Mouse (Mus musculus): ENCODE results near the gene Slc24a4. TPM values are rescaled to one million over a fixed set of nuclear protein-coding genes. Genes with fewer than 3 reads are reported as not detected.

Slc24a4 gene
- total and polyA plus RNA-seq, 3 experiments = 0.50 to 1.3 (median 0.98) TPM

DNA sequence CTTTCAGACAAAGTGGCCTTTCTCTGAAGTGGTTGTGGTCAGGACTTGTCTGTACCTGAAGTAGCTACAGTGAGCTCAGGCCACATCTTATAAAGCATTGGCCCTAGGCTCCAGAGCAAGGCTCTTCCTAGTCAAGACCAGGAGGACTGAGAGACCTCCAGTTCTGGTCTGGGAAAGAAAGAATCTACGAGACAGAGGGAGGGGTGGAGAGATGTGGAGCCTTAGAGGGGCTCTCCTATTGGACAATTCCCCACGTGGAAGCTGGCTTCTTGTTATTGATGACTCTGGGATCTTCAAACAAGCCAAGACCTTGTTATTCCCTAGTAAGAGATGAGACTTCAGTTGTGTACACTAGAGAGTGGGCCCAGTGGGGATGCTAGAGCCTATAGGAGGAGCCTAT, 160.3 kb downstream of the Slc24a4 start:
- no peak for DNase-seq
- intact Hi-C loops (cut with DNase I) = no loop called here
- Histone ChIP-seq H3K36me3 (ENCODE audit: control insufficient read depth, insufficient read depth, low read length) (peaks cover 2% of the 10 kb centered on the region), H3K4me3 (no peak overlapping the region), H3K27ac (no peak overlapping the region), H3K4me1 (ENCODE audit: control insufficient read depth, insufficient read depth, low read length) (peaks cover 28% of the 10 kb centered on the region), H3K79me2 (replicated peaks; ENCODE audit: control insufficient read depth, insufficient read depth, low read length) (peaks cover 3% of the 10 kb centered on the region; the same call in 1 of the 2 replicates), H3K9ac (ENCODE audit: low read depth, low read length) (no peak overlapping the region), H3K27me3 (ENCODE audit: control insufficient read depth, insufficient read depth, low read length) (no peaks in the 10 kb centered on the region)
- TF ChIP-seq EP300 (IDR thresholded peaks at IDR 0.05; ENCODE audit: insufficient read depth, low read depth, low read length) (no peak), POLR2A (IDR thresholded peaks at IDR 0.05; ENCODE audit: insufficient read depth, low read depth, low read length) (no peak), CTCF (IDR thresholded peaks at IDR 0.05) (no peak)
- WGBS = 63% methylated on average over 2 of the region's 2 CpGs

DNA sequence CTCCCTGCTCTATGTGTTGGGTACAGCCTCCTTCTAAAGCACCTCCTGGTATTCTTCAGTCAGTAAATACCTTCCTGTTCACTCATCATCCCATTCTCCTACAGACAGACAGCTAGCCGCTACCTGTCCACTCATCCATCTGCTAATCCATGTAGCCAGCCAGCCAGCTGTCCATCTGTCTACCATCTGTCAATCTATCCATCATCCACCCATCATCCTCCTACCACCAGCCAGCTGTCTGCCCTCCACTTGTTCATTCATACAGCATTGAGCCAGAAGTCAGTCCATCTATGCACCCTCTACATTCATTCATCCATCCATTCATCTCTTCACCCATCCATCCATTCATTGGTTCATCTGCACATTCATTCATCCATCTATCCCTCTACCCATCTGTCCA, 161.0 kb downstream of the Slc24a4 start:
- intact Hi-C loops (cut with DNase I) = no loop called here
- Histone ChIP-seq H3K36me3 (ENCODE audit: control insufficient read depth, insufficient read depth, low read length) (peaks cover 2% of the 10 kb centered on the region), H3K4me3 (no peak overlapping the region), H3K4me1 (ENCODE audit: control insufficient read depth, insufficient read depth, low read length) (peaks cover 32% of the 10 kb centered on the region), H3K79me2 (replicated peaks; ENCODE audit: control insufficient read depth, insufficient read depth, low read length) (peaks cover 5% of the 10 kb centered on the region; the same call in 1 of the 2 replicates), H3K9ac (ENCODE audit: low read depth, low read length) (no peak overlapping the region), H3K27me3 (ENCODE audit: control insufficient read depth, insufficient read depth, low read length) (no peaks in the 10 kb centered on the region), H3K27ac (no peak overlapping the region)
- DNase-seq = no peak
- 96% methylated on average over 1 of the region's 1 CpGs for WGBS
- TF ChIP-seq CTCF (IDR thresholded peaks at IDR 0.05) = no peak
- no peak for TF ChIP-seq POLR2A (IDR thresholded peaks at IDR 0.05; ENCODE audit: insufficient read depth, low read depth, low read length)
- TF ChIP-seq EP300 (IDR thresholded peaks at IDR 0.05; ENCODE audit: insufficient read depth, low read depth, low read length) = no peak

DNA sequence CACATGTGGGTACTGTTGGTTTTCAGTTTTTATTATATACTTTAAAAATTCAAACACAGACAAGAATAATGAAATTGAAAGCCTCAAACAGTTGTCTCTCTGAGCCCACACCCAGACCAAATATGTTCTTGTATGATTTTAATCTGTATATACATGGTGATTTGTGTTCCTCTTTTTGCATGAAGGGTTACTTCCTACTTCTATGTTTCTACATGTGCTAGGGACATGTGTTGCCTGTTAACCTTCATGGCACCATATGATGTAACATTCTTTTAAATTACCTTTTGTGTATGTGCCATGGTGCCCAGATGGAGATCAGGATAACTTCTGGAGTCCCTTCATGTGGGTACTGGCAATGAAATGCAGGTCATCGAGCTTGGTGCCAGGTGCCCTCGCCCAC, 162.1 kb downstream of the Slc24a4 start:
- Histone ChIP-seq H3K9ac (ENCODE audit: low read depth, low read length) (no peak overlapping the region), H3K4me3 (no peak overlapping the region), H3K27ac (no peak overlapping the region), H3K36me3 (ENCODE audit: control insufficient read depth, insufficient read depth, low read length) (peaks cover 2% of the 10 kb centered on the region), H3K27me3 (ENCODE audit: control insufficient read depth, insufficient read depth, low read length) (no peaks in the 10 kb centered on the region), H3K4me1 (ENCODE audit: control insufficient read depth, insufficient read depth, low read length) (peaks cover 41% of the 10 kb centered on the region), H3K79me2 (replicated peaks; ENCODE audit: control insufficient read depth, insufficient read depth, low read length) (peaks cover 5% of the 10 kb centered on the region; the same call in 1 of the 2 replicates)
- TF ChIP-seq POLR2A (IDR thresholded peaks at IDR 0.05; ENCODE audit: insufficient read depth, low read depth, low read length) = no peak
- TF ChIP-seq CTCF (IDR thresholded peaks at IDR 0.05) = no peak
- TF ChIP-seq EP300 (IDR thresholded peaks at IDR 0.05; ENCODE audit: insufficient read depth, low read depth, low read length) = no peak
- no peak for DNase-seq
- 96% methylated on average over 2 of the region's 2 CpGs for WGBS
- intact Hi-C loops (cut with DNase I) = no loop called here

DNA sequence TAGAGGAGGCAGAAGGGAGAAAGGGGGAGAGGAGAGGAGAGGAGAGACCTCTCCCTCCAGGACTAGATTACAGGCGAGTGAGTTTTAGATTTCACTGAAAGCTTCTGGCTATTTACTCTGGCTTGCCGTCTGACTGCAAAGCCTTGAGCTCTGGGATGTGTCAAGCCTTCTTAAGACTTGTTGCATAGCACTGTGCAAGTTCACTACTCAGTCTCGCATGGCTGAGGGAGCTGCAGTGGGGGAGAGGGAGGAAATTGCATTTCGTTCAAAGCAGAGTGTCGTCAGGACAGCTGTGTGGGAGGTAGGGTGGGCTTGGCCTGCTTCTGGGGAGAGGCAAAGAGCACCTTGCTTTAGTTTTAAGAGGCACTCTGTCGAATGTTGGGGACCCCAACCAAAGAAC, 163.2 kb downstream of the Slc24a4 start:
- TF ChIP-seq CTCF (IDR thresholded peaks at IDR 0.05) = no peak
- no peak for TF ChIP-seq EP300 (IDR thresholded peaks at IDR 0.05; ENCODE audit: insufficient read depth, low read depth, low read length)
- TF ChIP-seq POLR2A (IDR thresholded peaks at IDR 0.05; ENCODE audit: insufficient read depth, low read depth, low read length) = no peak
- Histone ChIP-seq H3K79me2 (replicated peaks; ENCODE audit: control insufficient read depth, insufficient read depth, low read length) (peaks cover 8% of the 10 kb centered on the region; the same call in 1 of the 2 replicates), H3K4me1 (ENCODE audit: control insufficient read depth, insufficient read depth, low read length) (peaks cover 34% of the 10 kb centered on the region), H3K4me3 (no peak overlapping the region), H3K27me3 (ENCODE audit: control insufficient read depth, insufficient read depth, low read length) (no peaks in the 10 kb centered on the region), H3K9ac (ENCODE audit: low read depth, low read length) (no peak overlapping the region), H3K36me3 (ENCODE audit: control insufficient read depth, insufficient read depth, low read length) (no peaks in the 10 kb centered on the region; the same call in 1 of the 2 replicates), H3K27ac (no peak overlapping the region)
- intact Hi-C loops (cut with DNase I) = no loop called here
- 30% methylated on average over 6 of the region's 6 CpGs for WGBS
- no peak for DNase-seq

DNA sequence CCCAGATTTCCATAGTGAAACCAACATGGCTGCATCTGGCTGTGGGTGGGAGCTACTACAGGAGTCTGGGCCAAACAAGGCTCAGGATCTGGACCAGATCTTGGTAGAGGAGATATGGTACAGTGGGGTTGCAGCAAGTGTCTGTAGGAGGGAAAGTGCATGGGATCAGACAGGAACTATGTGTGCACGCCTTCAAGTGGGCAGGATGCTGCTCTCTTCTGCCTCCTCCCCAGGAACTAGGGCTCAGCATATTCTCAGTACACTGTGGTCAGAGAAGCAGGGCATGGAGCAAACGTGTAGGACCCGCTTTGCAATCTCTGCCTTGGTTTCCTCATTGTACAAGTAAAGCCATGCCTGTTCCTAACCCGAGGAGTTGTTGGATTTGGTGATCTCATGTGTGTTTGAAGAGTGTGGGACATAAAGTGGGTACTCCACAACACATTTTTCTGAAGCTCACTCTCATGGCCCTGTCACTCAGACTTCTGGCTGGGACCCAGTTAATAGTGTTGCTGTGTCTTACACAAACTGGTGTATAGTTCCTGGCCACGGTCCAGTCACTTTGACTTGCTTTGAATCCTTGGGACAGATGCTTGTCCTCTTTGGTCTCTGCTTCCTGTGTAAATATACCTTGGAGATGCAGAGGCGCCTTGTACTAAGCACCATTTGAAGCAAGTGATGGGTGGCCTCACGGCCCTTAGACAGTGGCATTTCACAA, 164.1 kb downstream of the Slc24a4 start:
- no peak overlapping the region for H3K9ac ChIP-seq (ENCODE audit: low read depth, low read length)
- H3K27me3 ChIP-seq (ENCODE audit: control insufficient read depth, insufficient read depth, low read length) = no peaks in the 10 kb centered on the region
- no peaks in the 10 kb centered on the region; the same call in 1 of the 2 replicates for H3K36me3 ChIP-seq (ENCODE audit: control insufficient read depth, insufficient read depth, low read length)
- DNase-seq = no peak
- 55% methylated on average over 7 of the region's 7 CpGs for WGBS
- no peak overlapping the region for H3K4me3 ChIP-seq
- H3K27ac ChIP-seq = no peak overlapping the region
- peaks cover 8% of the 10 kb centered on the region; the same call in 1 of the 2 replicates for H3K79me2 ChIP-seq (replicated peaks; ENCODE audit: control insufficient read depth, insufficient read depth, low read length)
- peaks cover 36% of the 10 kb centered on the region for H3K4me1 ChIP-seq (ENCODE audit: control insufficient read depth, insufficient read depth, low read length)
- intact Hi-C loops (cut with DNase I) = no loop called here
- TF ChIP-seq POLR2A (IDR thresholded peaks at IDR 0.05; ENCODE audit: insufficient read depth, low read depth, low read length) = no peak
- no peak for TF ChIP-seq EP300 (IDR thresholded peaks at IDR 0.05; ENCODE audit: insufficient read depth, low read depth, low read length)
- no peak for TF ChIP-seq CTCF (IDR thresholded peaks at IDR 0.05)

DNA sequence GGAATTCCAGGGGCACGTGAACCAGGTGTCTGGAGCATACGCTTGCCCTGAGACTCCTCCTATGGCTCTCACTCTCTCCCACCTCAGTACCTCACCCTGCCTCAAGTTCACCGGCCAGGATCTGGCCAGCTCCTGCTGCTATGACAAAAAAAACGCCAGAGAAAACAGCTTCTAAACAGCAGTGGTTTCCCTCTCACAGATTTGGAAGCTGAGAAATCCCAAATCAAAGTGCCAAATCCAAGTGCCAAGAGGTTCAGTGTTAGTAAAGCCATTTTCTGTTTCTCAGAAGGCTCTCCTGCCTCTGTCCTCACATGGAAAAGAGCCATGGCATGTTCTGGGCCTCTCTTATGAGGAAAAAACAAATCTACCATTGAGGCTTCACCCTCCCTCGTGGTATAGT, 166.1 kb downstream of the Slc24a4 start:
- Histone ChIP-seq H3K9ac (ENCODE audit: low read depth, low read length) (no peak overlapping the region), H3K4me3 (no peak overlapping the region), H3K36me3 (ENCODE audit: control insufficient read depth, insufficient read depth, low read length) (no peaks in the 10 kb centered on the region), H3K27ac (peak overlapping the region; percentile 12; the same call in 1 of the 2 replicates), H3K4me1 (ENCODE audit: control insufficient read depth, insufficient read depth, low read length) (peaks cover 35% of the 10 kb centered on the region), H3K79me2 (replicated peaks; ENCODE audit: control insufficient read depth, insufficient read depth, low read length) (peaks cover 8% of the 10 kb centered on the region; the same call in 1 of the 2 replicates), H3K27me3 (ENCODE audit: control insufficient read depth, insufficient read depth, low read length) (no peaks in the 10 kb centered on the region)
- intact Hi-C loops (cut with DNase I) = no loop called here
- 66% methylated on average over 5 of the region's 5 CpGs for WGBS
- no peak for DNase-seq
- TF ChIP-seq CTCF (IDR thresholded peaks at IDR 0.05) = no peak
- no peak for TF ChIP-seq POLR2A (IDR thresholded peaks at IDR 0.05; ENCODE audit: insufficient read depth, low read depth, low read length)
- no peak for TF ChIP-seq EP300 (IDR thresholded peaks at IDR 0.05; ENCODE audit: insufficient read depth, low read depth, low read length)
